Mouse (Mus musculus) cerebellum, adult 18-20 months (tissue): ENCODE results near the gene Pan2.
"Not testable (repeated sequence)": the region's sequence is repeated elsewhere in the genome, so short reads cannot be mapped to it uniquely, and the experiment has no call there.

Source experiments
- DNase-seq, 2 experiments: peaks; one replicate each; pipeline ENCODE4 v3.0.0; 2021

The Pan2 gene

DNA sequence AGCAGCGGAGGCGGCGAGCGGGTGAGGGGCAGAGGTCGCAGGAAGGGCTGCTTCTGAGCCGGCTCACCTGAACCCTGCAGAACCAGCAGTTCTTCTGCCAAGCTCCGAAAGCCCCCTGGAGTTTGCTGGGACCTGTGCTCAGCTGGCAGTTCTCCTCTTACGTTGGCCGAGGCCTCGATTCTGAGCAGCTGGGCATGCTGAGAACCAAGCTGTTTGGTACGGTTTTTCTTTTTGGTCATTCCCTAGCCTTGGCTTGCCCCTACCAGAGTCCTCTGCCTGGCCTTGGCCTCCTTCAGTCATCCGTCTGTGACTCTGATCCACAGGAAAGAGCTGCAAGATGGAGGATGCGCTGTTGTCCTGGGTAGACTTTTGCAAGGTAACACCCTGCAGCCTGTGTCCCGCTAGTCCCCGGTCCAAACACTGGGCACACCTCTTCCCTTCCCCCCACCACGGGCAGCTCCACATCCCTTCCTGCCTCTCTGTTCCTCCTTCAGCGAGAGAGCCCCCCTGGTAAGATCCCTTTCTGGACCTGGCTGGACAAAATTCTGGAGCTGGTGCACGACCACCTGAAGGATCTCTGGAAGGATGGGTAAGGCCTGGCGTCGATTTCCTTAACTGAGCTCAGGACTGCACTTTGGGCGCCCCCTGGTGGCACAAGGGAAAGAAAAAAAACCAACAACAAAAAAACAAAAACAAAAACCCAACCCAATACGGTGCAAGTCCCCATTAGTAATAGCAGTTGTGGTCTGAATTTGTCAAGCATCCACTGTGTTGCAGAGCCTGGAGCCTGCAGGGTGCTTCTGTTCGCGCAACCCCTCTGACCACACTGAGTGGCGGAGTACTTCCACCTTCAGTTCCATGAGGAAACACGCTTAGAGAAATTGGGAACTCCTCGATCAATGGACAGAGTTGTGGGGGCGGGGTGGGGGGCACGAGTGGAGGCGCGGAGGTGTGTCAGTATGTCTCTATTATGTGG is 19.2 kb upstream of the Pan2 start:
- peak; percentile 95 to 97 for DNase-seq

DNA sequence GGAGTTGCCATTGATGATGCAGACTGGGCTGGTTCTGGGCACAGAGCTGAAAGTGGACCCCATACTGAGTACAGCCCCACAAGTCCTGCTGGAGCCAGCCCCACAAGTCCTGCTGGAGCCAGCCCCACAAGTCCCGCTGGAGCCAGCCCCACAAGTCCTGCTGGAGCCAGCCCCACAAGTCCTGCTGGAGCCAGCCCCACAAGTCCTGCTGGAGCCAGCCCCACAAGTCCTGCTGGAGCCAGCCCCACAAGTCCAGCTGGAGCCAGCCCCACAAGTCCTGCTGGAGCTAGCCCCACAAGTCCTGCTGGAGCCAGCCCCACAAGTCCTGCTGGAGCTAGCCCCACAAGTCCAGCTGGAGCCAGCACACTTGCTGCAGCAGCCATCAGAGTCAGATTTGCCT is 12.5 kb upstream of the Pan2 start:
- peak in 1 of 2 experiments; percentile 40 for DNase-seq

GRCm38 (mm10) chr10:128296370-128297090 is 6.6 kb upstream of the Pan2 start:
- no peak for DNase-seq

DNA sequence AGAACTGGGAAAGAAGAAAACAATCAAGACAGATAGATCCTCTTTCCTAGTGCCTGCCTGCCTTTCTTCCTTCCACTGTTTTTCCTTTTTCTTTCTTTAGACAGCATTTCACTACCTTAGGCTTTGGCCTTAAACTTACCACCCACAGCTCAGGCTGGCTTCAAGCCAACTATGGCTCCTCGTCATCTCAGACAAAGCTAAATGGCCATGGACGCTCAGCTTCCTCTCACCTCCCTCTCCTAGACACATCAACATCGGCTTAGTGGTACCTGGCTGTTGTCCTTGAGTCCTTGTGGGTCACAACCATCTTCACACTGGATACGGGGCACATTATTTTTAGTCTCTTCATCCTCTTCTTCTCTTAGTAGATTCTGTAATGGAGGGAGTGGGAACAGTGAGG is 5.9 kb upstream of the Pan2 start:
- peak; percentile 62 to 72 for DNase-seq

DNA sequence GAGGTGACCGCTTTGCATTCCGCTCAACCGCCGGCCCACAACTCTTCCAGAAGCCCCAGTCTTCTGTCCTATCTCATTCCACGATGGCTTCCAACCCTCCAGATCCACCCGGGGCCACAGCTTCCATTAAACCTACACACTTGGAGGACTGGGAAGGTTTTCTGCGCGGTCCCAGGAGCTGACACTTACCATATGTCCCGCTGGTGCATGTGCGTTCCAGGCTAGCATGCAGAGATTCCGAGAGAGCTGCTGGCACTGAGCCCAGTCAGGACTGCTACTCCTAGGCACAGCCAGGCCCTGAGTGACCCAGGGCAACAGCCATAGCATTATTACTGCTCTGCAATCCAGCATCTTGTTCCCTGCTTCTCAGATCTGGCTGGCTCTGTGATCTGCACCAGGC is 5.5 kb upstream of the Pan2 start:
- DNase-seq = peak; percentile 73 to 74

DNA sequence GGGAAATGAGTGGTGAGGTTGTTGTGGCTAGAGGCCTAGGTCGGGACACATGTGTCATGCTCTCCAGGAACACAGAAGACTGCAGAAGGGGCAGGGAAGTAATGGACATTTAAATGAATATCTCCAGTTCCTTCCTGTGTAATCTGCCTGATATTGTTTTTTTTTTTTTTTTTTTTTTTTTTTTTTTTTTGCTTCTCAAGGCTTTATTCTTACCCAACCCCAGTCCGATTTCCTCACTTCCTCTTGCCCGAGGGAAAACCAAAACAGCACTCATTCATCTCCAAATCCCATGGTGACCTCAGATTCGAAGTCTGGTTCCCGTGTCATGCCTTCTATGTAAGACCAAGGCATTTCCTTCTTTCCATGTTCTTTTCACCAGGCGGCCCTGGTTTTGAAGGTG is 4.9 kb upstream of the Pan2 start:
- DNase-seq = no peak

DNA sequence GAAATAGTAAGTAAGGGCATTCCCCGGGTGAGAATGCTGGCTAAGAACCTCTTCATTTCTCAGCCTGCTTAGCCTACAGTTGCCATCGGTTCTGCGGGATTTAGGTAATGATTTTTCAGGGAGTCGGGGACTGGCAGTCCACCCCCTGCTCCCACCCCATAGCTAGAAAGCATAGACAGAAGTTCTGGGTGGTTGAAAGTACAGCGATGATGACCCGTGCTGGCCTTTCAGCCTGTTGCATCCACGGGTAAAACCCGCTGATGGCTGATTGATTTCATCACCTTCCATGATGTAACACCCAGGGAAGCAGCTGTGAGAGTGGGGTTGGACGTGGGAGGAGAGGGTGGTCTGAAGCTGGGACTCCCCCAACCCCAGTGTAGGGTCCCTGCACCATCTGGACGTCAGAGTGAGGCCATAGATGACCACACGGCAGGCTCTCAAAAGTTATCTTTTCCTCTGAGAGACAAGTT is 4.4 kb upstream of the Pan2 start, which contains the start of gene Il23a:
Gene Il23a, minus strand, starts transcription at position 51 of the 470 bp plus-strand sequence.
- DNase-seq = no peak

GRCm38 (mm10) chr10:128302357-128302756 is 778 bp upstream of the Pan2 start:
- DNase-seq = no peak

DNA sequence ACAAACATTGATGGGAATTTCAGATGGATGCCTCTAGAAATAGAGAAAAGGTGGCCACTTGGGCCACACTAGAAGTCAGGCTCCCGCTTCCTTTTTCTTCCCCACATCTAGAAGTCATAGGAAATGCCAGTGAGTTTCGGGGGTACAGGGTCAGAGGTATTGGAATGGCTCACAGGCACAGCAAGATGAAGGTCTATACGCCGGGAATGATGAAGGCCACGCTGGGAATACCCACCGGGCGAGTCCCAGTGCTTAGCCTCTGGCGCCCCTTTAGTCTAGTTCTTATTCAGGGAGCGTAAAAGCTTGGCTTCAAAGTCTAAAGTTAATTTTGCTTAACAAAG is 380 bp upstream of the Pan2 start:
- no peak for DNase-seq

DNA sequence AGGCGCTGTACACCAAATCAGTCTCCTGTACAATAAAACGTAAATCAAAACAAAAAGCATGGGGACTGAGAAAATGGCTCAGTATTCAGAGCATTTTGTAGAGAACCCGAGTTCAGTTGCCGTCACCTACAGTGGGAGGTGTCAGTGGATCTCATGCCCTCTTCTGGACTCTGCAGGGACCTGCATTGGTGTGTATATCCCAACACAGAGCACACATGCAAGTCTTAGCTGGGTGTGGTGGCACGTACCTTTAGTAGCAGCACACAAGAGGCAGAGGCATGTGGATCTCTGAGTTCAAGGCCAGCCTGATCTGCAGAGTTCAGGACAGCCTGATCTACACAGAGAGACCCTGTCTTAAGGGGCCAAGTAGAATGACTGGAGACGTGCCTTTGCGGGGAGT is 6.5 kb downstream of the Pan2 start:
- DNase-seq = no peak

DNA sequence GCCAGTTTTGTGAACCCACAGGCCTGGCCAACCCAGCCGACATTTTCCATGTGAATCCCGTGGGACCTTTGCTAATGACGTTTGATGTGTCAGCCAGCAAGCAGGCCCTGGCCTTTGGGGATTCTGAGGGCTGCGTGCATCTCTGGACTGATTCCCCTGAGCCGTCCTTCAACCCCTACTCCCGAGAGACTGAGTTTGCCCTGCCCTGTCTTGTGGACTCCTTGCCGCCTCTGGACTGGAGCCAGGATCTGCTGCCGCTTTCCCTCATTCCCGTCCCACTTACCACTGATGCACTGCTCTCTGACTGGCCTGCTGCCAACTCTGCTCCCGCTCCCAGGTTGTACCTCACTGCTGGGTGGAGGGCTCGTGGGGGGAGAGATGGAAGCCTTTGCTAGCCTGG is 7.0 kb downstream of the Pan2 start:
- peak; percentile 53 to 61 for DNase-seq

GRCm38 (mm10) chr10:128310902-128311301 is 7.8 kb downstream of the Pan2 start:
- no peak for DNase-seq

DNA sequence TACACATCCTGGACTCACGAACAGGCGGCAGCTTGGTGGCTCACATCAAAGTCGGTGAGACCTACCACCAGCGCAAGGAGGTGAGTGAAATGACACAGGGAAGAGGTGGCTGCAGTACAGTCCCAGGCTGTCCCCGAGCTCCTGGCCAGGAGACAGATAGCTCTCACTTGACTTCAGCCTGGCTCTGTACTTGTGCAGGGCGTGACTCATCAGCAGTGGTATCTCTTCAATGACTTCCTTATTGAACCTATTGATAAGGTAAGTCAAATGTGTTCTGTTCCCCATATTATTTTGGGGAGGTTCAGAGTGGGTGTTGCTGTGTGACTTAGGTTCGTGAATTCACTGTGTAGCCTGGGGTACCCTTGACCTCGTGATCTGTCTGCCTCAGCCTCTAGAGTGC is 12.4 kb downstream of the Pan2 start:
- DNase-seq = no peak

DNA sequence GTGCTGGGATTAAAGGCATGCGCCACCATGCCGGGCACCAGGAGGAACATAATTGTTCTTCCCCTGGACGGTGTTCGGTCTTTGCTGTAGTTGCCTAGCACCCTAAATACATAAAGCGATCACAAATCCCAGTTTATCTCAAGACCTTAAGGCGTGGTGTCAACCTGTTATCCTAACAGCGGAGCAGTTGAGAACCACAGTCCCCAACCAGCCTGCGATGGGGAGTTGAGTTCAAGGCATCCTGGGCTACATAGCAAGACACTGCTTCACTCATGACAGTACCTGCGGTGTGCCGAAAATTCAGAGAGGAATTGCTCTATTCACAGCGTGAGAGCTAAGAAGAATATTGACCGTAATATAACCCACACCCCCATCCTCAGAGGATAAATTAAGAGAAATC is 18.5 kb downstream of the Pan2 start:
- no peak for DNase-seq

- peak; percentile 71 to 78 for DNase-seq
Measured at GRCm38 (mm10) chr10:128322141-128323108, 19.3 kb downstream of the Pan2 start, which contains the start of gene Cnpy2. Gene Cnpy2 (plus strand): TSS chr10:128322459.

DNA sequence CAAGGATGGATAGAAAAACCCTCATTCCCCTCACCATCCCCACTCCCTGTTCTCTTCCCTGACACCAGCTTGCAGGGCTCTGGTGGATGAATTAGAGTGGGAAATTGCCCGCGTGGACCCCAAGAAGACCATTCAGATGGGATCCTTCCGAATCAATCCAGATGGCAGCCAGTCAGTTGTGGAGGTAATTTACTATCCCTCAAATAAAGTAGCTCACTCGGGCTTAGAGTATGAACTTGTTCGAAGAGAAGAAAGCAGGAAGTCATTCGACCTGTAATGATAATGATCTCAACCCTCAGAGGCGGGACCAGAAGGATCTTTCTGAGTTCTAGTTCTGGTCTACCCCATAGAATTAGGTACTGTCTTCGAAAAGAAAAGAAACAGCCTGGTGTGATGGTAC is 20.4 kb downstream of the Pan2 start:
- no peak for DNase-seq

DNA sequence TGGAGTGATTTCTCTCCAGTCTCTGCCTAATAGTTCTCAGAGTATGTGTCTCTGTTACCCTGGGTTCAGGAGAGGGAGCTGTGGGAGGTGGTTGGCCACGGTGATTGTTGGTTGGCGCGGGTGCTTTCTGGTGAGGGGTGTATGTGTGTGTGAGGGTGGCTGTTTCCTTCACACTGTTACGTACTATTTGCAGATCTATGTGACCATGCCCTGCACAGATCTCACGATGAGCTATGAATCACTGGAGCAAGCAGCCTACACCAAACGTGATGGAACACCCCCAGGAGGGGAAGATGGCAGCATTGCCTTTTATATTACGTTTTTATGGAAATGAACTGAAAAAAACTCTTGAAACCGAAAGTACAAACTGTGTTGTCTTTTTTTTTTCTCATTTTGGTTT is 23.7 kb downstream of the Pan2 start:
- no peak for DNase-seq

- no peak for DNase-seq
Measured at GRCm38 (mm10) chr10:128327610-128328009, 24.5 kb downstream of the Pan2 start.

- not testable (repeated sequence) for DNase-seq
Measured at GRCm38 (mm10) chr10:128332358-128333249, 29.5 kb downstream of the Pan2 start.

GRCm38 (mm10) chr10:128335582-128335981 is 32.4 kb downstream of the Pan2 start:
- peak; percentile 80 to 83 for DNase-seq

DNA sequence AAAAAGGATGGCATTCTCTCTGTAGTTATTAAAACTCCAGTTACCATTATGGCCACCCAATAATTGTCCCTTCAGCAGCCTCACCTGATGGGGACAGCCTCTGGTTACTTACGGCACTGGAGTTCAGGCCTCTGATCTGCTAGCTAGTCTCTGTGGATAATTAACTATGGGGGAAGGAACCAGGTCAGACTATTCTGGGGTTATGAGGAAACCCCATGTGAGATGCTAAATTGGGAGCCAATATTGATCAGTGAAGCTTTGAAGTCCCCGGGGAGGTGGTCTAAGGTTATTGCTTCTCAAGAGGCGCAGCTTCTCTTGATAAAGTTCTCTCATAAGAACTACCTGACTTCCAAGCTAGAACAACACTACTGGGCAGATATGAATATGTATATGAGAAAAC is 33.1 kb downstream of the Pan2 start:
- DNase-seq = no peak

- DNase-seq = no peak
Measured at GRCm38 (mm10) chr10:128336597-128336996, 33.5 kb downstream of the Pan2 start.
